Mouse (Mus musculus) midbrain, embryonic 11.5 days (tissue): ENCODE measurements at regions not wholly inside any gene's neighbourhood (a gene's known extent, or its start where the extent isn't known, plus 50 kb on each side); places are given as distances from the start of the nearest gene placed in this dataset.

Experiments used
- ATAC-seq: fragments of 200-750 bp; cut with Nextera tagmentation; 2 replicates; pipeline ENCODE4 v1.8.0; 2017; ENCODE audit warnings: moderate TSS enrichment, moderate library complexity; ENCODE audit not compliant: low FRiP score
- DNase-seq: peaks from one replicate; pipeline ENCODE4 v3.0.0; 2015; ENCODE audit warnings: low spot score; ENCODE audit errors: missing footprints
- H3K27ac ChIP-seq: fragments of 300-500 bp; sonication (generic); 2 replicates; pipeline ENCODE4 v1.5.1; 2014; ENCODE audit warnings: low read depth, low read length
- H3K27me3 ChIP-seq: fragments of 300-500 bp; sonication (generic); 2 replicates; pipeline ENCODE4 v1.6.1; 2014; ENCODE audit warnings: mild to moderate bottlenecking, low read length, moderate library complexity, mixed read lengths; ENCODE audit not compliant: control insufficient read depth, insufficient read depth
- H3K36me3 ChIP-seq: fragments of 300-500 bp; sonication (generic); 2 replicates; pipeline ENCODE4 v1.6.1; 2014; ENCODE audit warnings: mild to moderate bottlenecking, low read length, moderate library complexity, mixed read lengths; ENCODE audit not compliant: control insufficient read depth, insufficient read depth
- H3K4me1 ChIP-seq: fragments of 300-500 bp; sonication (generic); 2 replicates; pipeline ENCODE4 v1.6.1; 2014; ENCODE audit warnings: low read length; ENCODE audit not compliant: control insufficient read depth, insufficient read depth
- H3K4me2 ChIP-seq: fragments of 300-500 bp; sonication (generic); 2 replicates; pipeline ENCODE4 v1.6.1; 2014; ENCODE audit warnings: mild to moderate bottlenecking, moderate library complexity
- H3K4me3 ChIP-seq: fragments of 300-500 bp; sonication (generic); 2 replicates; pipeline ENCODE4 v1.5.1; 2014; ENCODE audit warnings: low read depth, low read length
- H3K9ac ChIP-seq: fragments of 300-500 bp; sonication (generic); 2 replicates; pipeline ENCODE4 v1.6.1; 2014; ENCODE audit warnings: low read length
- H3K9me3 ChIP-seq: fragments of 300-500 bp; sonication (generic); 2 replicates; pipeline ENCODE4 v1.6.1; 2016; ENCODE audit warnings: low read length; ENCODE audit not compliant: control insufficient read depth
- WGBS: fragments of 180-500 bp; shearing (Covaris S2); extraction: QIAGEN DNeasy Blood & Tissue Kit; methylation state at CpG from one replicate; pipeline ENCODE4 v1.1.7; 2014; 5-methylcytosine and 5-hydroxymethylcytosine counted together

GRCm38 (mm10) chr5:76065227-76065626 lies 74.8 kb upstream of the Srd5a3 start:
- Histone ChIP-seq H3K9ac (no peak overlapping the region), H3K27me3 (no peaks in the 10 kb centered on the region), H3K9me3 (no peaks in the 10 kb centered on the region), H3K36me3 (no peaks in the 10 kb centered on the region), H3K4me3 (no peak overlapping the region), H3K4me1 (no peaks in the 10 kb centered on the region), H3K4me2 (no peak overlapping the region), H3K27ac (no peak overlapping the region)
- DNase-seq (peak; percentile 64), ATAC-seq (no peak)
- 86% methylated on average over 6 of the region's 6 CpGs for WGBS

DNA sequence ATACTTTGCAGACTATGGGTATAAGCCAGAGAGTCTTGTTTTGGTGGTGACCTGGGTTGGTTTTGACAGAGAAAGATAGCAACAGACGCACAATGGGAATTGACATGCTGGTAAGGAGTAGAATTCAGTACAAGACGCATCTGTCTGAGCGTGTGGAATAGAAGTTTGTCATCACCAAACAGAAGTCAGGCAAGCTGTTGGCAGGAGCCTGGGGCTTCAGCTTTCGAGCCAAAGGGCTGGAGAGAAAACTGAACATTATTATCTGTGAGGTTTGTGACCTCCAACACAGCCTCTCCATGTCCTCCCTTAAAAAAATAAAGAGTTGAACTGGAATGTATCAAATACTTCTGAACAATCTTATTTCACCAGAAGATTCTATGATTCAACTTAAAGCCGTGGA lies 75.4 kb upstream of the Srd5a3 start:
- Histone ChIP-seq H3K27ac (no peak overlapping the region), H3K36me3 (no peaks in the 10 kb centered on the region), H3K27me3 (no peaks in the 10 kb centered on the region), H3K9ac (no peak overlapping the region), H3K9me3 (no peaks in the 10 kb centered on the region), H3K4me3 (no peak overlapping the region), H3K4me1 (no peaks in the 10 kb centered on the region), H3K4me2 (no peak overlapping the region)
- 74% methylated on average over 5 of the region's 5 CpGs for WGBS
- DNase-seq (peak; percentile 56), ATAC-seq (no peak)

GRCm38 (mm10) chr5:76063473-76063872 lies 76.6 kb upstream of the Srd5a3 start:
- no peaks in the 10 kb centered on the region for H3K36me3 ChIP-seq
- DNase-seq (peak; percentile 61), ATAC-seq (no peak)
- 52% methylated on average over 6 of the region's 6 CpGs for WGBS
- no peak overlapping the region for H3K4me2 ChIP-seq
- H3K27me3 ChIP-seq, result no peaks in the 10 kb centered on the region
- no peaks in the 10 kb centered on the region for H3K9me3 ChIP-seq
- H3K4me3 ChIP-seq, result no peak overlapping the region
- H3K4me1 ChIP-seq, result no peaks in the 10 kb centered on the region
- no peak overlapping the region for H3K27ac ChIP-seq
- no peak overlapping the region for H3K9ac ChIP-seq

DNA sequence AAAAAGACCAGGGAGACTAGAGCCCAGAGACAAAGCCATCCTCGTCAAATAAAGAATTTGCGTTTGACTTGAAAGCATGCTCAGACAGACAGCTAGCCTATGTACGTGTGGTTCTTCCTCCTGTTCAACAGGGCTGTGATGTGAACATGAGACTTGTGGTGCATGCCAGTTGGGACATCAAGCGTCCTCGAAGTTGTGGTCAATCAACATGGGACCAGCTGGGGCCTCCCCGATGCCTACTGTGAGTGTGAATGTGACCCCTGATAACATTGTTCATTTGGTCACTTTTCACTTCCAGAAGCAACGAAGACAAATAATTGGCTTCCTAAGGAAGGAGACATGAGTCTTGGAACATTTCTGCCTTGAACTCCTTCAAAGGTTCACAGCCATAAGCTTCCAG lies 79.8 kb upstream of the Kdr start:
- H3K4me1 ChIP-seq, result no peaks in the 10 kb centered on the region
- ATAC-seq (no peak), DNase-seq (peak; percentile 74)
- H3K4me2 ChIP-seq, result no peak overlapping the region
- H3K27ac ChIP-seq, result no peak overlapping the region
- H3K36me3 ChIP-seq, result no peaks in the 10 kb centered on the region
- no peak overlapping the region for H3K9ac ChIP-seq
- no peaks in the 10 kb centered on the region for H3K9me3 ChIP-seq
- 84% methylated on average over 7 of the region's 7 CpGs for WGBS
- H3K4me3 ChIP-seq, result no peak overlapping the region
- no peaks in the 10 kb centered on the region for H3K27me3 ChIP-seq

DNA sequence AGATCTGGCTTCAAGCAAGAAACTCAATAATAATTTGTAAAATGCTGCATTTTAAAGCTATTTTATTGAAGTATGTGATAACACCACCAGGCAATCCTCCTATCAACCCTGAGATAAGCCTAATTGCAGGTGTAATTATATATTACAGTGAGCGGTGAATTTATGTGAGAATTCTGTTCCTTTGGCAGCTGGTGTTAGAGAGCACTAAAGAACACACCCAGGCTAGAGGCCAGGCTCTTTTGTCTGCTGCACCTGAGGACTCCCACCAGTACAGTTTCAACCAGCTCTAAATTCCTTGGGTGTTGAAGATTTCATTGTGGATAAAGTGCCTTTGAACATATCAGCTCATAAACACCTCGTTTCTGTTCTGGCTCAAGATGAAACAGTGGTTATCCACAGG lies 77.6 kb upstream of the Kdr start:
- WGBS, result 78% methylated on average over 2 of the region's 2 CpGs
- Histone ChIP-seq H3K36me3 (no peaks in the 10 kb centered on the region), H3K9me3 (no peaks in the 10 kb centered on the region), H3K4me3 (no peak overlapping the region), H3K27ac (no peak overlapping the region), H3K4me1 (no peaks in the 10 kb centered on the region), H3K27me3 (no peaks in the 10 kb centered on the region), H3K4me2 (no peak overlapping the region), H3K9ac (no peak overlapping the region)
- ATAC-seq, result no peak
- DNase-seq, result no peak

GRCm38 (mm10) chr5:76052782-76053181 lies 74.5 kb upstream of the Kdr start:
- WGBS, result 94% methylated on average over 1 of the region's 1 CpGs
- no peak for ATAC-seq
- no peaks in the 10 kb centered on the region for H3K27me3 ChIP-seq

DNA sequence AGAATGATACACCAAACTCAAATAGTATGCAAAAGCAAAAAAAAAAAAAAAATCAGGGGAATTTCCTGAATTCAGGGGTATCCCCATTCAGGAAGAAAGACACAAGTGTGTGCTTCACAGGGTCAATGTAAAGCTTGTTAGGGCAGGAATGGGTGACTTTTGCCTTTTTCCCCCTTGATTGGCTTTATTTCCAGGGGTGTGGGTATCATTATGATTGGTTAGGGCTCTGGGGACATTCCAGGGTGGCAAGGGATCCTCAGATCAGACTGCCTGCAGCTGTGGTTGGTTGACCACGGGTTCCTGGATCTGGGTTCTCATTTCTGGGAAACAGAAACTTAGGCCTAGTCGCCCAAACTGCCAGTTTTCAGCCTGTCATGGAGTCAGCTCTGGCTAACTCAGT lies 73.4 kb upstream of the Kdr start:
- Histone ChIP-seq H3K4me3 (no peak overlapping the region), H3K9me3 (no peaks in the 10 kb centered on the region), H3K27me3 (no peaks in the 10 kb centered on the region), H3K4me2 (no peak overlapping the region), H3K27ac (no peak overlapping the region), H3K36me3 (no peaks in the 10 kb centered on the region), H3K9ac (no peak overlapping the region), H3K4me1 (no peaks in the 10 kb centered on the region)
- ATAC-seq, result no peak
- 78% methylated on average over 2 of the region's 2 CpGs for WGBS
- no peak for DNase-seq

More at GRCm38 (mm10) chr5:76052782-76053181, 74.5 kb upstream of the Kdr start:
- Histone ChIP-seq H3K4me3 (no peak overlapping the region), H3K4me1 (no peaks in the 10 kb centered on the region), H3K9ac (no peak overlapping the region), H3K27ac (no peak overlapping the region), H3K36me3 (no peaks in the 10 kb centered on the region), H3K4me2 (no peak overlapping the region), H3K9me3 (no peaks in the 10 kb centered on the region)
- peak; percentile 70 for DNase-seq

DNA sequence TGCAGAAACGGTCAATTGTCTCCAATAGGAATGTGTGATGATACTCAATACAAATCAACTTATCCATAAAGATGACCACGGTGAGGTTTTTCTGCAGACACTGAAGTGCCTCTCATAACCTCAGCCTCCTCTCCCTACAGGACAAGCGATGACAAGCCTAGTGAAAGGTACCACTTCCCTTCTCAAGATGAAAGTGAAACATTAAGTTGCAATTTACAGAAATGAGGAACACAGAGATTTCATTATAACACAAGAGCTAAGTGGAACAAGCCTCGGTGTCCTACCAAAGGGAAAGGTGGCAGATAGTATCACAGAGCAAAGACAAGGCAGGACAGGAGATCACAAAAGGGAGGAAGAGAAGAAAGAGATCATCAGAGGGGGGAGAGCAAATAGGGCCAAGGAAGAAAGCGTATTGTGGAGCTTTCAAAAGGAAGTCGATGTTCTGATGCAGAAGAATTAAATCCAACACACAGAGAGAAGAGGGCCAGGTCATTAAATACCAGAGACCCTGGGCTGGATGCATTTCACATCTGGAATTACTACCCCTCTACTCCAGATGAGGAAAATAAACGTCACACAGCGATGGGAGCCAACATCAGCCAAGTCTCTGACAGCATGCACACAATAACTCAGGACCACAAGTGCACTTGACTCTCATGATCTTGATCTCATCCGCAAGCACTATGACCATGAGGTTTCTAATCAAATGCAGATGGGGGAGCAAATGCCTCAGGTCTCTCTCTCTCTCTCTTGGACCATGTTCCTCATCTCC lies 70.0 kb upstream of the Kdr start:
- Histone ChIP-seq H3K4me2 (no peak overlapping the region), H3K4me3 (no peak overlapping the region), H3K9ac (no peak overlapping the region), H3K4me1 (no peaks in the 10 kb centered on the region), H3K27me3 (no peaks in the 10 kb centered on the region), H3K9me3 (no peaks in the 10 kb centered on the region), H3K27ac (no peak overlapping the region), H3K36me3 (no peaks in the 10 kb centered on the region)
- ATAC-seq (no peak), DNase-seq (peak; percentile 60)
- whole genome bisulfite sequencing, result 84% methylated on average over 9 of the region's 9 CpGs

- Histone ChIP-seq H3K4me1 (no peaks in the 10 kb centered on the region), H3K27me3 (no peaks in the 10 kb centered on the region), H3K9me3 (no peaks in the 10 kb centered on the region; the same call in 1 of the 2 replicates), H3K9ac (no peak overlapping the region), H3K4me3 (no peak overlapping the region), H3K27ac (no peak overlapping the region), H3K4me2 (no peak overlapping the region), H3K36me3 (no peaks in the 10 kb centered on the region)
- peak; percentile 82 for DNase-seq
- ATAC-seq, result no peak
- 76% methylated on average over 14 of the region's 14 CpGs for WGBS
Measured at GRCm38 (mm10) chr5:76043521-76044510, 65.6 kb upstream of the Kdr start.
